Mouse (Mus musculus) thymus, postnatal 25 days (tissue): ENCODE measurements around the gene Dbnl.

Source experiments
- DNase-seq: peaks from one replicate; pipeline ENCODE4 v3.0.0; 2022

The Dbnl gene

GRCm38 (mm10) chr11:5840346-5840745 lies 52.1 kb downstream of the Dbnl start:
- no peak for DNase-seq

- DNase-seq, result no peak
Observed at GRCm38 (mm10) chr11:5841751-5842150, 53.5 kb downstream of the Dbnl start.

GRCm38 (mm10) chr11:5843131-5843530 lies 54.8 kb downstream of the Dbnl start:
- DNase-seq, result no peak

GRCm38 (mm10) chr11:5846639-5847345 lies 58.5 kb downstream of the Dbnl start:
- DNase-seq, result no peak

GRCm38 (mm10) chr11:5848741-5849140 lies 60.5 kb downstream of the Dbnl start:
- DNase-seq, result no peak

- DNase-seq, result no peak
Observed at GRCm38 (mm10) chr11:5849316-5849715, 61.0 kb downstream of the Dbnl start.

GRCm38 (mm10) chr11:5850452-5850851 lies 62.2 kb downstream of the Dbnl start:
- peak; percentile 30 for DNase-seq
